Mouse (Mus musculus) layer of hippocampus, adult 11-12 months (tissue): ENCODE data around the gene Phlpp1.

ENCODE experiments used
- DNase-seq: peaks from one replicate; pipeline ENCODE4 v3.0.0; 2022; ENCODE audit warnings: low spot score

Gene Phlpp1

DNA sequence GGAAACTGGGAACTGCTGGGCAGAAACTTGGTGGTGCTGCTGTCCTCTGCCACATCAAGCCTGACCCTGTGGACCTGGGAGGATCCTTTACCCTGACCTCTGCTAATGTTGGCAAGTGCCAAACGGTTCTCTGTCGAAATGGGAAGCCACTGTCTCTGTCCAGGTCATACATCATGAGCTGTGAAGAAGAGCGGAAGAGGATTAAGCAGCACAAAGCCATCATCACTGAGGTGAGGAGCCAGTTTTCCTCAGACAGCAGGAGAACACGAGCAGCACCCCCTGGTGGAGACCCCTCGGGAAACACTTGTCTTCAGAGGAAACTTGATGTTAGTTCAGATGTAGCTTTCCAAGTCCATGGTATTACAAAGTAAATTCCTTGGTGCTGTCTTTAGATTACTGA lies 218.1 kb downstream of the Phlpp1 start:
- DNase-seq = peak; percentile 65

- no peak for DNase-seq
These were observed 221.5 kb downstream of the Phlpp1 start for GRCm38 (mm10) chr1:106393072-106393471.

DNA sequence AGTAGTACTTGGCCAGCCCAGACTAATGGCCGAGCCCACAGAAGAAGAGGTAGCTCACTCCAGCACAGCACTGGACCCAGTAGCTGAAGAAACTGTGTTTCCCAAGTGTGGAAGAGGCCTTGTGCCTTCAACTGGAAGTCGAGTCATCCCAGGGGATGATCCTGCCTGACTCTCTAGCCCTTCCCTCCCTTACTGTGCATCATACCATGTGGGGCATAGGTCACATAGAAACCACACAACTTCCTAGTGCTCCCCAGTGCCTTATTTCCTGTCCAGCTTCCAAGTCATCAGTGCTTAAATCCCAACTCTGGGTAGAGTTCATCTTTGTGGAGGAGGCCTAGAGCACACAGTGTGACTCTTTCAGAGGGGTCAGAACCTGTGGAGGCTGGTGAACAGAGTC lies 223.1 kb downstream of the Phlpp1 start:
- no peak for DNase-seq

DNA sequence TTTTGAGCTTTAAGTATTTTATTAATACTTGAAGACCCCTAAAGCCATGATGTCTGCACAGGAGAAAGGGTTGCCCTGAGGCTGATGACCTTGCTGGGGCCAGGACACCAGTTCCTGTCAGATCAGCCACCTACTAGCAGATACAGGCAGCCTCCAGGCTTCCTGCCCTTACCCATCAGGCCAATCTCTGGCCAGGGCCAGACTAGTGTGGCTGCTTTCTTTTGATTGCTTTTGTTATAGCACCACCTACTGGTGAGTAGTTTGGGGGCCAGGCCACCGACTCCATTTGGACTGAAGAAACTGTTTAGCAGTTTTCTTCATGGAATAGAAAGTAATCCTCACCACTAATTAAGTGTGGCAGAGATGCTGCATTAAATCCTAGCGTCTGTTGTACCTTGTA lies 223.9 kb downstream of the Phlpp1 start:
- DNase-seq = peak; percentile 77

DNA sequence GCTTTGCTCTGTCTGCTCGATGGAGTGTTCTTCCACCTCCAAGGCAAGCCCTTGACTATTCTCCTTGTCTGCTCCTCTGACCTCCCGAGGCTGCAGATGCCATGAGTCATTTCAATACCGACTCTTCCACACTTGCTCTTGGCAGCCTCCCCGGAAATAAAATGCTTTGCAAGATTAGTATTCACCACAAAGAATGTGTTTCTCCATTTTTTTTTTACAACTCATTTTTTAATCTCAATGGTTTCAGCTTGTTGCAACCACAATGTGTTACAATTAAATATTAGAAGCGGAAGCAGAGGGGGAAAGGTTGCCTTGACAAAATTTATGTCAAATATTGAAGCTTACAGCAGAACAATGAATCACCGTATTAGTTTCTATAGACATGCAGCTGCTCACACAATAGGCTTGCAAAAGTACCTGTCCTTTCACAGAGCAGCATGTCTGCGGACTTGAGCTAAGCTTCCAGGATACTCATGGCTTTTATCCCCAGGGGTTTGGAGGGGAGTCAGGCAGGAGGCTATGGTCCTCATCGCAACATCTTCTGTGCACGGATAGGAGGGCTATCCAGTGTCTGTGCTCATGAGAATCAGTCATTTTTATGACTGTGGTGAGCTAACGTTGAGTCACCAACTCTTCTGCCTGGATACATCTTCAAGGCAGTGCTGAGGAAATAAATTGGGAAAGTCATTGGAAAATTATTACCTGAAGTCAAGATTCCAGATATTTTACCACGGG lies 229.5 kb downstream of the Phlpp1 start:
- DNase-seq = peak; percentile 7

DNA sequence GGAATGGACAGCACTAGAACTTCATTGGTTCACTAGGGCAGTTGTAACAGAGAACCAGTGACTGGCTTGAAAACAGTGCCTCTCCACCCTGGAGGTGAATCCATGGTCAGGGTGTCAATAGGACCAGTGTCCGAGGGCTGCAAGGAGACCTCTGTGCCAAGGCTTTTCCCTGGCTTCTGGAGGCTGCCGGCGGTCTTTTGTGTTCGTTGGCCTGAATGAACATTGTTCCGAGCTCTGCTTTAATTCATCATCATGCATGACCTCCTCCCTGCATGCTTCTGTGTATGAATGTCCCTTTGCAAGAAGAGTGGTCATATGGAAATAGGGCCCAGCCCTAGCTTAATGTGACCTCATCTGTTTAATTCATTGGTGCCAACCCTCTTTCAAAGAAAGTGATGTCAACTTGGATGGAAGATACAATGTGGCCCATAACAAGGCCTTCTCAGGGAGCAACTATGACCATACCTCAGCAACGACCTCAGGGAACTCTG lies 231.5 kb downstream of the Phlpp1 start:
- no peak for DNase-seq

DNA sequence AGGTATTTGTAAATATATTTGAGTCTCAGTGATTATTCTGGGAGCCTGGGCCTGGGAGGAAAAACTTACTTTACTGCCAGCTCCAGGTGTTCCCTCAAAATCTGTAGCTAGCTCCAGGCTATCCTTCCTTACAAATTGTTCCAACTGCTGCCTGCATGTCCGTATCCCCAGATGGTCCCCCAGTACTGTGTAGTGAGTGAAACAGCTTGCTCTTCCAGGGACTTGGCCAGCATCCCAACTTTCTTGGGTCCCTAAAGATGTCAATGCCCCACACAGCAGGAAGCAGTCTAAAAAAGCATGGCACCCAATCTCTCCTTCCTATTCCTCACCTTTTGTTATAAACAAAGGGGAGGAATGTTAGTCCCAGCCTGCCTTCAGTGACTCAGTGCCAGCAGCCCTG lies 235.3 kb downstream of the Phlpp1 start:
- peak; percentile 77 for DNase-seq

GRCm38 (mm10) chr1:106407963-106408440 lies 236.4 kb downstream of the Phlpp1 start:
- DNase-seq = peak; percentile 66

- no peak for DNase-seq
These were observed 239.3 kb downstream of the Phlpp1 start for GRCm38 (mm10) chr1:106410858-106411257.

DNA sequence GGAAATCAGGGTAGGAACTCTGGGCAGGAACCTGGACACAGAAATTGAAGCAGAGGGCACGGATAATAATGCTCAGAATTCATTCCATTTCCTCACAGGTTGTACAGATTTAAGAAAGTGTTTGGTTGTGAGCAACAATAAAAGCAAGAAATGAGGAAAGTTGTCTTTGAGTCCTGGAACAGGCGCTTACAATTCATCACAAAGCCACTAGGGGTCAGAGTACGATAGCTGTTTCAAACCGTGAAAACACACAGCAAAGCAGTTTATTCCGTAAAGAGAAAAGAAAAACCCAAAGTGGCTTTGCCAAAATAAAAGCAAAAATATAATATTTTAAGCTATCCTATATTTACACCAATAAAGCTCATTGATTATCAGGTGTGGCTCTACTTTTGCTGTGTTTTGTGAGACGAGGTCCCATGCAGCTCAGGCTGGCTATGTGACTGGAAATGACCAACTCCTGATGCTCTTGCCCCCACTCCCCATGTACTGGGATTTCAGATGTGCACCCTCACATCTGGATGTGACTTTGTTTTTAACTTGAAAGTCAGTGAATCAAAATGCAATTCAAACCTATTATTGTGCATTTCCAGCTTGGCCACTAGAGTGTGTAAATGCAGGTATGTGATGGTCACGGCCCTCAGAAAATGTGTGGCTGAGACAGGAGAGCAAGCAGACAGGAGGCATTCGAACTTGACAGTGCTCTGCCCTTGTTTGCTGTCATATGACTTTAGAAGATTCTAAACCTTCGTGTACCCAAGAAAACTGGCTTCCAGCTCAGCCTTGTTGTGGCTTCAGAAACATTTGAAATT lies 253.8 kb downstream of the Phlpp1 start:
- peak; percentile 48 for DNase-seq

DNA sequence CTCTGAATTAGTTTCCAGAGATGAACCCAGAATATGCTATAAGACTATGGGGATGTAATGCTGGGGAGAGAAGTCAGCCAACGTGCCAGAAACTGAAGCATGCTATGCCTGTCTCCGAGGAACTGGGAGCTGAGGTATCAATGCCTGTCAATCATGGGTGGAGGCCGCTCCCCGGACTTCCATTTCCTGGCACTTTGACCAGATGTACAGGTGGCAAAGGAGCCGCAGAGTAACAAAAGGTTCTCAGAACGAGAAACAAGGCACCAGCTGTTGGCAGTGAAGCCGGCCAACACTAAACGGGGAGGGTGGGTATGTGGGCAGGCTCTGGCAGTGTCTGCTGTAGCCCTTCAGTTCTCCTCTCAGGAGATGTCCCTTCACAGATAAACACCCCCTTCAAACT lies 256.6 kb downstream of the Phlpp1 start:
- no peak for DNase-seq

- no peak for DNase-seq
These were observed 257.0 kb downstream of the Phlpp1 start for GRCm38 (mm10) chr1:106428580-106428979.

- DNase-seq = no peak
These were observed 262.0 kb downstream of the Phlpp1 start for GRCm38 (mm10) chr1:106433580-106433979.
